Mouse (Mus musculus): Measurements from ENCODE around the gene Ccdc70.
"Not testable (repeated sequence)": the region's sequence is repeated elsewhere in the genome, so short reads cannot be mapped to it uniquely, and the experiment has no call there.

Ccdc70 gene

GRCm38 (mm10) chr8:21969475-21969874, at the start of gene Ccdc70:
Gene Ccdc70, plus strand, starts transcription at chr8:21969775.
- no peak for DNase-seq

GRCm38 (mm10) chr8:21930754-21931153, 38.8 kb upstream of the Ccdc70 start:
- not testable (repeated sequence) for DNase-seq

GRCm38 (mm10) chr8:21932610-21933009, 37.0 kb upstream of the Ccdc70 start, which contains the start of gene Defb15:
Gene Defb15, minus strand, starts transcription at chr8:21932710.
- no peak for DNase-seq

- not testable (repeated sequence) for DNase-seq
These were observed 31.5 kb upstream of the Ccdc70 start, which contains the start of gene Defb35 for GRCm38 (mm10) chr8:21938052-21938451. Gene Defb35, plus strand, starts transcription at chr8:21938352.

GRCm38 (mm10) chr8:21946462-21946861, 23.1 kb upstream of the Ccdc70 start, which contains the start of gene Defb13:
Gene Defb13, plus strand, starts transcription at chr8:21946762.
- DNase-seq, result no peak

GRCm38 (mm10) chr8:21947311-21948017, 22.1 kb upstream of the Ccdc70 start:
- no peak for DNase-seq

GRCm38 (mm10) chr8:21955321-21955720, 14.3 kb upstream of the Ccdc70 start:
- DNase-seq, result peak; percentile 27 to 38

GRCm38 (mm10) chr8:21956336-21956735, 13.2 kb upstream of the Ccdc70 start:
- DNase-seq, result no peak

- no peak for DNase-seq
These were observed 11.2 kb upstream of the Ccdc70 start, which contains the start of gene Fam90a1a for GRCm38 (mm10) chr8:21958414-21958813. Gene Fam90a1a, plus strand, starts transcription at chr8:21958714.

GRCm38 (mm10) chr8:21966646-21967045, 2.9 kb upstream of the Ccdc70 start:
- no peak for DNase-seq

- DNase-seq, result no peak
These were observed 8.6 kb downstream of the Ccdc70 start for GRCm38 (mm10) chr8:21978193-21978592.

- peak; percentile 8 to 9 for DNase-seq
These were observed 12.2 kb downstream of the Ccdc70 start for GRCm38 (mm10) chr8:21981664-21982337.

GRCm38 (mm10) chr8:21992184-21992583, 22.6 kb downstream of the Ccdc70 start:
- peak; percentile 53 to 66 for DNase-seq

- DNase-seq, result no peak
These were observed 25.6 kb downstream of the Ccdc70 start for GRCm38 (mm10) chr8:21995181-21995580.

GRCm38 (mm10) chr8:22004750-22005522, 35.4 kb downstream of the Ccdc70 start:
- DNase-seq, result no peak

GRCm38 (mm10) chr8:22006423-22006822, 36.8 kb downstream of the Ccdc70 start:
- DNase-seq, result no peak

GRCm38 (mm10) chr8:22009403-22009802, 39.8 kb downstream of the Ccdc70 start:
- DNase-seq, result peak in 1 of 2 experiments; percentile 7

GRCm38 (mm10) chr8:22013034-22013707, 43.6 kb downstream of the Ccdc70 start:
- DNase-seq, result no peak

- no peak for DNase-seq
These were observed 48.2 kb downstream of the Ccdc70 start for GRCm38 (mm10) chr8:22017731-22018130.

- no peak for DNase-seq
These were observed 49.9 kb downstream of the Ccdc70 start for GRCm38 (mm10) chr8:22019498-22019897.

GRCm38 (mm10) chr8:22022244-22022643, 52.7 kb downstream of the Ccdc70 start:
- DNase-seq, result no peak

All from cerebellum, postnatal 36 days (tissue).